Mouse (Mus musculus) erythroblast, embryonic 14.5 days (primary cell): ENCODE data around the gene Mthfd2.

Experiments
- GATA1 ChIP-seq: IDR thresholded peaks from 2 replicates; pipeline ENCODE4 v1.6.1; 2012; ENCODE audit warnings: low read length, inconsistent platforms, mixed read lengths
- TAL1 ChIP-seq: IDR thresholded peaks from 3 replicates; pipeline ENCODE4 v1.6.1; 2012; ENCODE audit warnings: low read length, inconsistent platforms, mixed read lengths

DNA sequence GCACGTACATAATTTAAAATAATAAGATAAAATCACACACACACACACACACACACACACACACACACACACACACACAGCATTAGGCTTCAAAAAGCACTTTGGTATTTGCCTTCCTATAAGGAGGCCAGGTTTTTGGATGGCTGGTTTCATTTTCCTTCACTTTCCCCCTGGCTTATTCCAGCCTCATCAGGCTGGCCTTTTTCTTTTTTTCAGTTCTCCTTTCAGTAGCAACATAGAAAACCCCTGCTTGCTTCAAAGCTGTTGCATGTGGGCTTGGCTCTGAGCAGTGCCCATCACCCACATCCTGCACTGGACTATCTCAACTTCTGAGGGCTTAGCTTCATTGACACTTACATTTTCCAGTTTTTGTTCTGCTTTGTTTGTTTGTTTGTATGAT, 3.8 kb downstream of the Mthfd2 start:
- TF ChIP-seq GATA1 (no peak), TAL1 (no peak)
